Mouse (Mus musculus): ENCODE data around the gene Syne2. TPM values are rescaled to one million over a fixed set of nuclear protein-coding genes. Genes with fewer than 3 reads are reported as not detected.

Gene Syne2
- polyA plus RNA-seq (2012) = 0.03 TPM in 1 of 2 replicates, not detected in the other

- no peak for TF ChIP-seq GATA1 (IDR thresholded peaks at IDR 0.05; ENCODE audit: low read length)
Observed at GRCm38 (mm10) chr12:75817959-75818452, at the start of gene Syne2. Syne2 (plus strand) TSS chr12:75818134.

- TF ChIP-seq GATA1 (IDR thresholded peaks at IDR 0.05; ENCODE audit: low read length) = peak; percentile 32
Observed at GRCm38 (mm10) chr12:75771410-75771809, 46.5 kb upstream of the Syne2 start.

GRCm38 (mm10) chr12:75772424-75773034, 45.4 kb upstream of the Syne2 start:
- no peak for TF ChIP-seq GATA1 (IDR thresholded peaks at IDR 0.05; ENCODE audit: low read length)

- no peak for TF ChIP-seq GATA1 (IDR thresholded peaks at IDR 0.05; ENCODE audit: low read length)
Observed at GRCm38 (mm10) chr12:75781445-75781844, 36.5 kb upstream of the Syne2 start.

- no peak for TF ChIP-seq GATA1 (IDR thresholded peaks at IDR 0.05; ENCODE audit: low read length)
Observed at GRCm38 (mm10) chr12:75781995-75782394, 35.9 kb upstream of the Syne2 start.

- no peak for TF ChIP-seq GATA1 (IDR thresholded peaks at IDR 0.05; ENCODE audit: low read length)
Observed at GRCm38 (mm10) chr12:75784271-75784751, 33.6 kb upstream of the Syne2 start.

GRCm38 (mm10) chr12:75789451-75789850, 28.5 kb upstream of the Syne2 start:
- no peak for TF ChIP-seq GATA1 (IDR thresholded peaks at IDR 0.05; ENCODE audit: low read length)

- TF ChIP-seq GATA1 (IDR thresholded peaks at IDR 0.05; ENCODE audit: low read length) = no peak
Observed at GRCm38 (mm10) chr12:75794527-75794926, 23.4 kb upstream of the Syne2 start.

- no peak for TF ChIP-seq GATA1 (IDR thresholded peaks at IDR 0.05; ENCODE audit: low read length)
Observed at GRCm38 (mm10) chr12:75796510-75796909, 21.4 kb upstream of the Syne2 start.

GRCm38 (mm10) chr12:75806281-75806680, 11.7 kb upstream of the Syne2 start:
- no peak for TF ChIP-seq GATA1 (IDR thresholded peaks at IDR 0.05; ENCODE audit: low read length)

GRCm38 (mm10) chr12:75813766-75814165, 4.2 kb upstream of the Syne2 start:
- no peak for TF ChIP-seq GATA1 (IDR thresholded peaks at IDR 0.05; ENCODE audit: low read length)

GRCm38 (mm10) chr12:75814551-75814950, 3.4 kb upstream of the Syne2 start:
- no peak for TF ChIP-seq GATA1 (IDR thresholded peaks at IDR 0.05; ENCODE audit: low read length)

GRCm38 (mm10) chr12:75816981-75817856, 715 bp upstream of the Syne2 start:
- TF ChIP-seq GATA1 (IDR thresholded peaks at IDR 0.05; ENCODE audit: low read length) = no peak

GRCm38 (mm10) chr12:75818453-75819434, 810 bp downstream of the Syne2 start:
- no peak for TF ChIP-seq GATA1 (IDR thresholded peaks at IDR 0.05; ENCODE audit: low read length)

GRCm38 (mm10) chr12:75819481-75819880, 1.5 kb downstream of the Syne2 start:
- TF ChIP-seq GATA1 (IDR thresholded peaks at IDR 0.05; ENCODE audit: low read length) = no peak
